Mouse (Mus musculus): ENCODE measurements around the gene Zmynd15. TPM values are rescaled to one million over a fixed set of nuclear protein-coding genes. Genes with fewer than 3 reads are reported as not detected.
"Not testable (repeated sequence)": the region's sequence is repeated elsewhere in the genome, so short reads cannot be mapped to it uniquely, and the experiment has no call there.

The Zmynd15 gene
- polyA plus RNA-seq (2015; fragmentation: Nextera tagmentation; extraction: Ambion mirVana): 0.40 and 0.44 TPM in 2 replicates

- Histone ChIP-seq H3K4me3 (replicated peaks) (peak within 1 kb of the TSS; percentile 42), H3K9ac (replicated peaks) (peak within 1 kb of the TSS; percentile 63), H3K36me3 (peaks cover 6% of the 10 kb centered on the region; the same call in 1 of the 2 replicates), H3K4me2 (replicated peaks) (peak within 1 kb of the TSS; percentile 61), H3K27ac (no peak within 1 kb of the TSS), H3K27me3 (peaks cover 45% of the 10 kb centered on the region), H3K4me1 (replicated peaks) (peaks cover 12% of the 10 kb centered on the region), H3K9me3 (no peaks in the 10 kb centered on the region)
- ATAC-seq: no peak
- WGBS: 20% methylated on average over 31 of the region's 32 CpGs
These were observed at the start of gene Zmynd15 for GRCm38 (mm10) chr11:70458688-70459600. Gene Zmynd15, plus strand, starts transcription at chr11:70459433.

GRCm38 (mm10) chr11:70409594-70410296 lies 49.5 kb upstream of the Zmynd15 start, which contains the start of gene Pelp1:
Gene Pelp1, minus strand, starts transcription at chr11:70410031.
- Histone ChIP-seq H3K36me3 (peaks cover 8% of the 10 kb centered on the region), H3K4me1 (replicated peaks) (peaks cover 28% of the 10 kb centered on the region), H3K27me3 (no peaks in the 10 kb centered on the region), H3K9me3 (no peaks in the 10 kb centered on the region), H3K4me2 (replicated peaks) (peak within 1 kb of the TSS; percentile 79), H3K27ac (peak within 1 kb of the TSS; percentile 74), H3K4me3 (replicated peaks) (peak within 1 kb of the TSS; percentile 99), H3K9ac (replicated peaks) (peak within 1 kb of the TSS; percentile 98)
- under 1% methylated on average over 59 of the region's 59 CpGs for WGBS
- peak; percentile 99 for ATAC-seq

- H3K4me3 ChIP-seq (replicated peaks): peak overlapping the region; percentile 99
- H3K4me1 ChIP-seq (replicated peaks): peaks cover 28% of the 10 kb centered on the region
- ATAC-seq: peak; percentile 5; the same call in 1 of the 2 replicates
- H3K9ac ChIP-seq (replicated peaks): peak overlapping the region; percentile 98
- H3K9me3 ChIP-seq: no peaks in the 10 kb centered on the region
- 62% methylated on average over 6 of the region's 6 CpGs for WGBS
- H3K36me3 ChIP-seq: peaks cover 6% of the 10 kb centered on the region
- H3K27ac ChIP-seq: peak overlapping the region; percentile 74; the same call in 1 of the 2 replicates
- no peaks in the 10 kb centered on the region for H3K27me3 ChIP-seq
- H3K4me2 ChIP-seq (replicated peaks): peak overlapping the region; percentile 79
These were observed 49.0 kb upstream of the Zmynd15 start for GRCm38 (mm10) chr11:70410297-70410643.

- Histone ChIP-seq H3K4me2 (replicated peaks) (no peak overlapping the region), H3K4me1 (replicated peaks) (peaks cover 23% of the 10 kb centered on the region), H3K27me3 (no peaks in the 10 kb centered on the region), H3K36me3 (no peaks in the 10 kb centered on the region), H3K9me3 (no peaks in the 10 kb centered on the region), H3K9ac (replicated peaks) (no peak overlapping the region), H3K4me3 (replicated peaks) (no peak overlapping the region), H3K27ac (no peak overlapping the region)
- 81% methylated on average over 5 of the region's 5 CpGs for WGBS
- ATAC-seq: no peak
These were observed 46.6 kb upstream of the Zmynd15 start for GRCm38 (mm10) chr11:70412591-70412990.

GRCm38 (mm10) chr11:70413961-70414360 lies 45.3 kb upstream of the Zmynd15 start:
- 10% methylated on average over 3 of the region's 3 CpGs for WGBS
- Histone ChIP-seq H3K9me3 (no peaks in the 10 kb centered on the region), H3K36me3 (no peaks in the 10 kb centered on the region), H3K4me2 (replicated peaks) (no peak overlapping the region), H3K4me1 (replicated peaks) (peaks cover 9% of the 10 kb centered on the region), H3K9ac (replicated peaks) (no peak overlapping the region), H3K27ac (no peak overlapping the region), H3K4me3 (replicated peaks) (no peak overlapping the region), H3K27me3 (no peaks in the 10 kb centered on the region)
- no peak for ATAC-seq

- no peak overlapping the region for H3K4me2 ChIP-seq (replicated peaks)
- WGBS: 60% methylated on average over 4 of the region's 4 CpGs
- ATAC-seq: no peak
- H3K9me3 ChIP-seq: no peaks in the 10 kb centered on the region
- H3K4me1 ChIP-seq (replicated peaks): no peaks in the 10 kb centered on the region
- H3K27me3 ChIP-seq: no peaks in the 10 kb centered on the region
- H3K36me3 ChIP-seq: no peaks in the 10 kb centered on the region
- H3K9ac ChIP-seq (replicated peaks): no peak overlapping the region
- no peak overlapping the region for H3K4me3 ChIP-seq (replicated peaks)
- no peak overlapping the region for H3K27ac ChIP-seq
These were observed 41.0 kb upstream of the Zmynd15 start for GRCm38 (mm10) chr11:70418199-70418598.

- Histone ChIP-seq H3K9ac (replicated peaks) (no peak overlapping the region), H3K4me1 (replicated peaks) (no peaks in the 10 kb centered on the region)
These were observed 39.7 kb upstream of the Zmynd15 start for GRCm38 (mm10) chr11:70419486-70419885.

GRCm38 (mm10) chr11:70426598-70426997 lies 32.6 kb upstream of the Zmynd15 start:
- H3K36me3 ChIP-seq; H3K27me3 ChIP-seq; H3K27ac ChIP-seq; H3K9ac ChIP-seq (replicated peaks); H3K4me3 ChIP-seq (replicated peaks); ATAC-seq; H3K9me3 ChIP-seq; H3K4me2 ChIP-seq (replicated peaks): not testable (repeated sequence)
- WGBS: 72% methylated on average over 6 of the region's 6 CpGs
- peaks cover 11% of the 10 kb centered on the region for H3K4me1 ChIP-seq (replicated peaks)

More at GRCm38 (mm10) chr11:70419486-70419885, 39.7 kb upstream of the Zmynd15 start:
- H3K36me3 ChIP-seq: no peaks in the 10 kb centered on the region
- ATAC-seq: no peak
- WGBS: 79% methylated on average over 5 of the region's 5 CpGs
- H3K4me3 ChIP-seq (replicated peaks): no peak overlapping the region
- no peaks in the 10 kb centered on the region for H3K27me3 ChIP-seq
- H3K9me3 ChIP-seq: no peaks in the 10 kb centered on the region
- H3K27ac ChIP-seq: no peak overlapping the region
- H3K4me2 ChIP-seq (replicated peaks): no peak overlapping the region

GRCm38 (mm10) chr11:70431574-70431973 lies 27.7 kb upstream of the Zmynd15 start:
- Histone ChIP-seq H3K27me3 (no peaks in the 10 kb centered on the region), H3K36me3 (peaks cover 12% of the 10 kb centered on the region), H3K9me3 (no peaks in the 10 kb centered on the region), H3K4me3 (replicated peaks) (peak overlapping the region; percentile 66), H3K4me1 (replicated peaks) (peaks cover 36% of the 10 kb centered on the region), H3K9ac (replicated peaks) (peak overlapping the region; percentile 91; the same call in 1 of the 2 replicates), H3K4me2 (replicated peaks) (peak overlapping the region; percentile 79), H3K27ac (peak overlapping the region; percentile 94)
- ATAC-seq: no peak
- 28% methylated on average over 5 of the region's 5 CpGs for WGBS

GRCm38 (mm10) chr11:70432048-70432894 lies 27.0 kb upstream of the Zmynd15 start, which contains the start of gene Arrb2:
Gene Arrb2, plus strand, starts transcription at chr11:70432635.
- WGBS: under 1% methylated on average over 75 of the region's 75 CpGs
- peak; percentile 97 for ATAC-seq
- peak within 1 kb of the TSS; percentile 66 for H3K4me3 ChIP-seq (replicated peaks)
- no peaks in the 10 kb centered on the region for H3K9me3 ChIP-seq
- peaks cover 36% of the 10 kb centered on the region for H3K4me1 ChIP-seq (replicated peaks)
- H3K36me3 ChIP-seq: peaks cover 19% of the 10 kb centered on the region
- peak within 1 kb of the TSS; percentile 91 for H3K9ac ChIP-seq (replicated peaks)
- peak within 1 kb of the TSS; percentile 94 for H3K27ac ChIP-seq
- H3K4me2 ChIP-seq (replicated peaks): peak within 1 kb of the TSS; percentile 79
- H3K27me3 ChIP-seq: no peaks in the 10 kb centered on the region

- Histone ChIP-seq H3K27me3 (no peaks in the 10 kb centered on the region), H3K4me2 (replicated peaks) (peak overlapping the region; percentile 79), H3K27ac (peak overlapping the region; percentile 94), H3K36me3 (peaks cover 27% of the 10 kb centered on the region), H3K9ac (replicated peaks) (peak overlapping the region; percentile 91), H3K9me3 (no peaks in the 10 kb centered on the region), H3K4me1 (replicated peaks) (peaks cover 36% of the 10 kb centered on the region), H3K4me3 (replicated peaks) (peak overlapping the region; percentile 66)
- ATAC-seq: peak; percentile 54
- 6% methylated on average over 15 of the region's 15 CpGs for WGBS
These were observed 26.2 kb upstream of the Zmynd15 start for GRCm38 (mm10) chr11:70432895-70433568.

Data from midbrain, embryonic 13.5 days (tissue).